Mouse (Mus musculus) G1E (cell line): Measurements from ENCODE around the gene Bola2. TPM values are rescaled to one million over a fixed set of nuclear protein-coding genes. Genes with fewer than 3 reads are reported as not detected.

Experiments
- ATAC-seq: 2 replicates; pipeline ENCODE4 v1.8.0; 2016; ENCODE audit warnings: mild to moderate bottlenecking; ENCODE audit not compliant: insufficient number of reproducible peaks, poor library complexity, low FRiP score, severe bottlenecking; ENCODE audit errors: extremely low read depth
- DNase-seq: peaks from one replicate; pipeline ENCODE4 v3.0.0; 2012; ENCODE audit warnings: low spot score
- H3K27me3 ChIP-seq: 2 replicates; pipeline ENCODE4 v1.6.1; 2012; ENCODE audit warnings: mild to moderate bottlenecking, low read length, inconsistent platforms; ENCODE audit not compliant: insufficient read depth
- H3K36me3 ChIP-seq: replicated peaks from 2 replicates; pipeline ENCODE3; 2012; ENCODE audit warnings: mild to moderate bottlenecking, inconsistent platforms
- H3K4me1 ChIP-seq: 2 replicates; pipeline ENCODE4 v1.6.1; 2012; ENCODE audit warnings: low read depth, low read length, inconsistent platforms, mixed read lengths; ENCODE audit not compliant: insufficient read depth
- H3K4me3 ChIP-seq: 2 replicates; pipeline ENCODE4 v1.5.1; 2012; ENCODE audit warnings: low read depth, mild to moderate bottlenecking, inconsistent platforms, low read length, moderate library complexity, mixed read lengths
- H3K9me3 ChIP-seq: replicated peaks from 2 replicates; pipeline ENCODE4 v1.6.1; 2012; ENCODE audit warnings: inconsistent platforms
- CTCF ChIP-seq: IDR thresholded peaks from 2 replicates; pipeline ENCODE4 v1.5.1; 2012; ENCODE audit warnings: low read depth, low read length, inconsistent platforms, mixed read lengths
- GATA1 ChIP-seq: IDR thresholded peaks from 2 replicates; pipeline ENCODE4 v1.6.1; 2012; ENCODE audit warnings: borderline replicate concordance, low read length, inconsistent platforms, mixed read lengths
- GATA2 ChIP-seq: IDR thresholded peaks from 2 replicates; pipeline ENCODE4 v1.6.1; 2012; ENCODE audit warnings: low read depth, low read length, inconsistent platforms, borderline replicate concordance
- POLR2AphosphoS5 ChIP-seq: IDR thresholded peaks from 2 replicates; pipeline ENCODE4 v1.6.1; 2012; ENCODE audit warnings: low read depth, low read length, inconsistent platforms; ENCODE audit not compliant: insufficient replicate concordance
- TAL1 ChIP-seq: conservative IDR thresholded peaks from 2 replicates; pipeline ENCODE4 v1.6.1; 2012; ENCODE audit warnings: low read depth, low read length, inconsistent platforms, mixed read lengths
- polyA plus RNA-seq: library from polyadenylated mRNA; stranded (reverse); fragments of >175 nt; gene quantifications from 2 replicates; pipeline ENCODE4 v1.2.3, GENCODE M21; 2012
- total RNA-seq, 2 experiments: library from RNA; stranded (forward) in 1 of 2; stranded (reverse) in 1 of 2; fragments of 200-1000 nt in 1 of 2; fragments of >200 nt in 1 of 2; fragmentation: Nextera tagmentation in 1 of 2; gene quantifications; 2 replicates each; pipeline ENCODE4 v1.2.3; 2014 to 2017

The Bola2 gene
- total and polyA plus RNA-seq, 3 experiments = 93.8 to 303 (median 117) TPM

GRCm38 (mm10) chr7:126746798-126747197 is 51.6 kb downstream of the Bola2 start:
- Histone ChIP-seq H3K9me3 (no peaks in the 10 kb centered on the region; the same call in 1 of the 2 replicates), H3K27me3 (peaks cover 31% of the 10 kb centered on the region), H3K36me3 (no peaks in the 10 kb centered on the region), H3K4me1 (no peaks in the 10 kb centered on the region), H3K4me3 (no peak overlapping the region)
- ATAC-seq = no peak
- TF ChIP-seq TAL1 (no peak), POLR2AphosphoS5 (no peak), GATA2 (no peak), CTCF (no peak), GATA1 (no peak)
- no peak for DNase-seq

GRCm38 (mm10) chr7:126748824-126749223 is 53.6 kb downstream of the Bola2 start:
- H3K4me3 ChIP-seq = no peak overlapping the region
- no peaks in the 10 kb centered on the region for H3K36me3 ChIP-seq
- peaks cover 39% of the 10 kb centered on the region for H3K27me3 ChIP-seq
- no peaks in the 10 kb centered on the region; the same call in 1 of the 2 replicates for H3K9me3 ChIP-seq
- TF ChIP-seq GATA1 = no peak
- TF ChIP-seq CTCF = no peak
- TF ChIP-seq GATA2 = no peak
- TF ChIP-seq POLR2AphosphoS5 = no peak
- no peak for TF ChIP-seq TAL1
- no peaks in the 10 kb centered on the region for H3K4me1 ChIP-seq
- DNase-seq (no peak), ATAC-seq (no peak)

Other genes with a start within 250 kb of the Bola2 start
Only the 20 nearest of the 26 such genes appear.
- gene Eif3c, start 129.0 kb upstream of the Bola2 start, total RNA-seq (2014; fragmentation: Nextera tagmentation) = 580 and 606 TPM in 2 replicates
- gene Eif3c, start 129.0 kb upstream of the Bola2 start, total RNA-seq (2017) = 211 and 235 TPM in 2 replicates
- 103 and 114 TPM in 2 replicates for gene Eif3c, start 129.0 kb upstream of the Bola2 start, polyA plus RNA-seq
- 1.3 and 3.7 TPM in 2 replicates for gene Apobr, start 110.5 kb upstream of the Bola2 start, total RNA-seq (2014; fragmentation: Nextera tagmentation)
- 4.4 and 5.5 TPM in 2 replicates for gene Apobr, start 110.5 kb upstream of the Bola2 start, total RNA-seq (2017)
- gene Apobr, start 110.5 kb upstream of the Bola2 start, polyA plus RNA-seq = 4.8 and 4.9 TPM in 2 replicates
- gene Cln3, start 109.6 kb upstream of the Bola2 start, total RNA-seq (2014; fragmentation: Nextera tagmentation) = 27.9 and 35.1 TPM in 2 replicates
- gene Cln3, start 109.6 kb upstream of the Bola2 start, total RNA-seq (2017) = 49.9 and 52.7 TPM in 2 replicates
- gene Cln3, start 109.6 kb upstream of the Bola2 start, polyA plus RNA-seq = 10.9 and 15.4 TPM in 2 replicates
- not detected in 2 replicates for gene Il27, start 100.5 kb upstream of the Bola2 start, total RNA-seq (2014; fragmentation: Nextera tagmentation)
- gene Il27, start 100.5 kb upstream of the Bola2 start, total RNA-seq (2017) = not detected in 2 replicates
- gene Il27, start 100.5 kb upstream of the Bola2 start, polyA plus RNA-seq = not detected in 2 replicates
- 13.4 and 24.8 TPM in 2 replicates for gene Nupr1, start 64.5 kb upstream of the Bola2 start, total RNA-seq (2014; fragmentation: Nextera tagmentation)
- 0.41 and 1.1 TPM in 2 replicates for gene Nupr1, start 64.5 kb upstream of the Bola2 start, total RNA-seq (2017)
- gene Nupr1, start 64.5 kb upstream of the Bola2 start, polyA plus RNA-seq = 9.8 and 11.1 TPM in 2 replicates
- 159 and 175 TPM in 2 replicates for gene Sgf29, start 46.1 kb upstream of the Bola2 start, total RNA-seq (2014; fragmentation: Nextera tagmentation)
- gene Sgf29, start 46.1 kb upstream of the Bola2 start, total RNA-seq (2017) = 36.8 and 57.3 TPM in 2 replicates
- gene Sgf29, start 46.1 kb upstream of the Bola2 start, polyA plus RNA-seq = 61.3 and 124 TPM in 2 replicates
- gene Sult1a1, start 19.0 kb upstream of the Bola2 start, total RNA-seq (2014; fragmentation: Nextera tagmentation) = not detected in 2 replicates
- gene Sult1a1, start 19.0 kb upstream of the Bola2 start, total RNA-seq (2017) = 0.12 and 0.33 TPM in 2 replicates
- not detected in 2 replicates for gene Sult1a1, start 19.0 kb upstream of the Bola2 start, polyA plus RNA-seq
- gene Slx1b, start 383 bp downstream of the Bola2 start, total RNA-seq (2014; fragmentation: Nextera tagmentation) = 3.5 and 3.8 TPM in 2 replicates
- 4.5 and 7.0 TPM in 2 replicates for gene Slx1b, start 383 bp downstream of the Bola2 start, total RNA-seq (2017)
- 4.9 and 8.1 TPM in 2 replicates for gene Slx1b, start 383 bp downstream of the Bola2 start, polyA plus RNA-seq
- 36.0 and 50.1 TPM in 2 replicates for gene Coro1a, start 12.4 kb downstream of the Bola2 start, total RNA-seq (2014; fragmentation: Nextera tagmentation)
- gene Coro1a, start 12.4 kb downstream of the Bola2 start, total RNA-seq (2017) = 162 and 174 TPM in 2 replicates
- 178 and 186 TPM in 2 replicates for gene Coro1a, start 12.4 kb downstream of the Bola2 start, polyA plus RNA-seq
- gene Mapk3, start 64.2 kb downstream of the Bola2 start, total RNA-seq (2014; fragmentation: Nextera tagmentation) = 66.4 and 91.6 TPM in 2 replicates
- 18.2 and 18.4 TPM in 2 replicates for gene Mapk3, start 64.2 kb downstream of the Bola2 start, total RNA-seq (2017)
- gene Mapk3, start 64.2 kb downstream of the Bola2 start, polyA plus RNA-seq = 65.1 and 68.8 TPM in 2 replicates
- 28.9 and 29.9 TPM in 2 replicates for gene Gdpd3, start 70.9 kb downstream of the Bola2 start, total RNA-seq (2014; fragmentation: Nextera tagmentation)
- gene Gdpd3, start 70.9 kb downstream of the Bola2 start, total RNA-seq (2017) = 15.4 and 17.9 TPM in 2 replicates
- gene Gdpd3, start 70.9 kb downstream of the Bola2 start, polyA plus RNA-seq = 4.9 and 6.1 TPM in 2 replicates
- gene Ypel3, start 81.6 kb downstream of the Bola2 start, total RNA-seq (2014; fragmentation: Nextera tagmentation) = 41.6 and 86.7 TPM in 2 replicates
- gene Ypel3, start 81.6 kb downstream of the Bola2 start, total RNA-seq (2017) = 20.2 and 23.1 TPM in 2 replicates
- 78.1 and 78.3 TPM in 2 replicates for gene Ypel3, start 81.6 kb downstream of the Bola2 start, polyA plus RNA-seq
- 2.5 and 8.4 TPM in 2 replicates for gene Tbx6, start 86.1 kb downstream of the Bola2 start, total RNA-seq (2014; fragmentation: Nextera tagmentation)
- 0.11 and 0.29 TPM in 2 replicates for gene Tbx6, start 86.1 kb downstream of the Bola2 start, total RNA-seq (2017)
- gene Tbx6, start 86.1 kb downstream of the Bola2 start, polyA plus RNA-seq = 0.85 and 1.1 TPM in 2 replicates
- 126 and 176 TPM in 2 replicates for gene Ppp4c, start 97.1 kb downstream of the Bola2 start, total RNA-seq (2014; fragmentation: Nextera tagmentation)
- gene Ppp4c, start 97.1 kb downstream of the Bola2 start, total RNA-seq (2017) = 186 and 199 TPM in 2 replicates
- 169 and 192 TPM in 2 replicates for gene Ppp4c, start 97.1 kb downstream of the Bola2 start, polyA plus RNA-seq
- not detected in 2 replicates for gene Fam57b, start 102.3 kb downstream of the Bola2 start, total RNA-seq (2014; fragmentation: Nextera tagmentation)
- gene Fam57b, start 102.3 kb downstream of the Bola2 start, total RNA-seq (2017) = 0.05 TPM in 1 of 2 replicates, not detected in the other
- 0.02 and 0.06 TPM in 2 replicates for gene Fam57b, start 102.3 kb downstream of the Bola2 start, polyA plus RNA-seq
- not detected in 2 replicates for gene 4930451I11Rik, start 136.2 kb downstream of the Bola2 start, total RNA-seq (2014; fragmentation: Nextera tagmentation)
- gene 4930451I11Rik, start 136.2 kb downstream of the Bola2 start, total RNA-seq (2017) = not detected in 2 replicates
- gene 4930451I11Rik, start 136.2 kb downstream of the Bola2 start, polyA plus RNA-seq = not detected in 2 replicates
- not detected in 2 replicates for gene Doc2a, start 152.0 kb downstream of the Bola2 start, total RNA-seq (2014; fragmentation: Nextera tagmentation)
- gene Doc2a, start 152.0 kb downstream of the Bola2 start, total RNA-seq (2017) = 0.11 and 0.23 TPM in 2 replicates
- gene Doc2a, start 152.0 kb downstream of the Bola2 start, polyA plus RNA-seq = not detected in 2 replicates
- gene Hirip3, start 166.6 kb downstream of the Bola2 start, total RNA-seq (2014; fragmentation: Nextera tagmentation) = 46.8 and 53.2 TPM in 2 replicates
- 90.4 and 115 TPM in 2 replicates for gene Hirip3, start 166.6 kb downstream of the Bola2 start, total RNA-seq (2017)
- gene Hirip3, start 166.6 kb downstream of the Bola2 start, polyA plus RNA-seq = 158 and 159 TPM in 2 replicates
- gene Ino80e, start 167.0 kb downstream of the Bola2 start, total RNA-seq (2014; fragmentation: Nextera tagmentation) = 106 and 136 TPM in 2 replicates
- 50.7 and 60.3 TPM in 2 replicates for gene Ino80e, start 167.0 kb downstream of the Bola2 start, total RNA-seq (2017)
- 893 and 1,187 TPM in 2 replicates for gene Ino80e, start 167.0 kb downstream of the Bola2 start, polyA plus RNA-seq
- 42.9 and 53.6 TPM in 2 replicates for gene Taok2, start 189.3 kb downstream of the Bola2 start, total RNA-seq (2014; fragmentation: Nextera tagmentation)
- 36.2 and 38.3 TPM in 2 replicates for gene Taok2, start 189.3 kb downstream of the Bola2 start, total RNA-seq (2017)
- 181 and 222 TPM in 2 replicates for gene Taok2, start 189.3 kb downstream of the Bola2 start, polyA plus RNA-seq